Mouse (Mus musculus) MEL (cell line): Measurements from ENCODE around the gene Sez6. TPM values are rescaled to one million over a fixed set of nuclear protein-coding genes. Genes with fewer than 3 reads are reported as not detected.

ENCODE experiments used
- DNase-seq: peaks from one replicate; pipeline ENCODE4 v3.0.0; 2011; ENCODE audit warnings: low read depth, low spot score
- H3K27ac ChIP-seq: 2 replicates; pipeline ENCODE4 v1.5.1; 2012; ENCODE audit warnings: low read depth, mild to moderate bottlenecking, control low read depth, low read length, moderate library complexity; ENCODE audit not compliant: control insufficient read depth
- H3K27me3 ChIP-seq, 2 experiments: fragments of 150-350 bp in 1 of 2; sonication (generic) in 1 of 2; 2 replicates each; pipeline ENCODE4 v1.6.1; 2012; ENCODE audit warnings: low read length in 2 of 2, mild to moderate bottlenecking in 2 of 2, improper control_type of control experiment in 1 of 2, moderate library complexity in 1 of 2; ENCODE audit not compliant: insufficient read depth in 2 of 2, control insufficient read depth in 1 of 2
- H3K36me3 ChIP-seq, 2 experiments: 2 replicates each; pipeline ENCODE4 v1.6.1; 2012 to 2014; ENCODE audit warnings: low read length in 2 of 2, improper control_type of control experiment in 1 of 2, inconsistent platforms in 1 of 2, mild to moderate bottlenecking in 1 of 2; ENCODE audit not compliant: insufficient read depth in 2 of 2, control insufficient read depth in 1 of 2
- H3K4me1 ChIP-seq, 2 experiments: fragments of 150-350 bp in 1 of 2; sonication (generic) in 1 of 2; 2 replicates each; pipeline ENCODE4 v1.6.1; 2012; ENCODE audit warnings: low read length in 2 of 2, improper control_type of control experiment in 1 of 2, mild to moderate bottlenecking in 1 of 2; ENCODE audit not compliant: insufficient read depth in 2 of 2, control insufficient read depth in 1 of 2
- H3K4me3 ChIP-seq, 2 experiments: fragments of 150-350 bp in 1 of 2; sonication (generic) in 1 of 2; 2 replicates each; pipeline ENCODE4 v1.5.1; 2012; ENCODE audit warnings: low read depth in 2 of 2, low read length in 2 of 2, mild to moderate bottlenecking in 2 of 2, moderate library complexity in 2 of 2, control low read depth in 1 of 2, improper control_type of control experiment in 1 of 2; ENCODE audit not compliant: control insufficient read depth in 1 of 2, insufficient read depth in 1 of 2
- H3K79me2 ChIP-seq: 2 replicates; pipeline ENCODE4 v1.6.1; 2012; ENCODE audit warnings: mild to moderate bottlenecking, low read length, moderate library complexity; ENCODE audit not compliant: control insufficient read depth, poor library complexity, insufficient read depth
- H3K9ac ChIP-seq: 2 replicates; pipeline ENCODE4 v1.6.1; 2012; ENCODE audit warnings: low read depth, mild to moderate bottlenecking, control low read depth, low read length, moderate library complexity; ENCODE audit not compliant: control insufficient read depth, poor library complexity, severe bottlenecking
- H3K9me3 ChIP-seq: fragments of 150-350 bp; sonication (generic); replicated peaks from 2 replicates; pipeline ENCODE4 v1.6.1; 2012; ENCODE audit warnings: mild to moderate bottlenecking, low read length, improper control_type of control experiment, moderate library complexity; ENCODE audit not compliant: insufficient read depth
- BHLHE40 ChIP-seq: IDR thresholded peaks from 2 replicates; pipeline ENCODE4 v1.6.1; 2012; ENCODE audit warnings: low read depth, mild to moderate bottlenecking, inconsistent platforms, low read length, improper control_type of control experiment, borderline replicate concordance
- CHD1 ChIP-seq: IDR thresholded peaks from 2 replicates; pipeline ENCODE4 v1.6.1; 2012; ENCODE audit warnings: low read depth, mild to moderate bottlenecking, inconsistent platforms, low read length, improper control_type of control experiment
- CTCF ChIP-seq, 3 experiments: IDR thresholded peaks in 2 of 3; conservative IDR thresholded peaks in 1 of 3; 2 replicates each; pipeline ENCODE4 v1.5.1; 2011 to 2012; ENCODE audit warnings: low read length in 3 of 3, low read depth in 2 of 3, mild to moderate bottlenecking in 2 of 3, improper control_type of control experiment in 1 of 3, inconsistent platforms in 1 of 3, mixed read lengths in 1 of 3, moderate library complexity in 1 of 3; ENCODE audit not compliant: control insufficient read depth in 1 of 3, insufficient read depth in 1 of 3, poor library complexity in 1 of 3, severe bottlenecking in 1 of 3
- E2F4 ChIP-seq: IDR thresholded peaks from 2 replicates; pipeline ENCODE4 v1.6.1; 2011; ENCODE audit warnings: low read depth, low read length, improper control_type of control experiment, borderline replicate concordance
- ELF1 ChIP-seq: IDR thresholded peaks from 2 replicates; pipeline ENCODE4 v1.6.1; 2014; ENCODE audit warnings: low read depth, mild to moderate bottlenecking, inconsistent platforms, low read length, improper control_type of control experiment, moderate library complexity
- EP300 ChIP-seq, 2 experiments: IDR thresholded peaks; 2 replicates each; pipeline ENCODE4 v1.6.1; 2011; ENCODE audit warnings: improper control_type of control experiment in 2 of 2, low read length in 2 of 2, low read depth in 1 of 2, mild to moderate bottlenecking in 1 of 2
- ETS1 ChIP-seq: IDR thresholded peaks from 2 replicates; pipeline ENCODE4 v1.6.1; 2012; ENCODE audit warnings: low read depth, mild to moderate bottlenecking, inconsistent platforms, low read length, improper control_type of control experiment, moderate library complexity
- GABPA ChIP-seq: IDR thresholded peaks from 2 replicates; pipeline ENCODE4 v1.6.1; 2012; ENCODE audit warnings: low read depth, mild to moderate bottlenecking, inconsistent platforms, low read length, improper control_type of control experiment, moderate library complexity
- GATA1 ChIP-seq: IDR thresholded peaks from 2 replicates; pipeline ENCODE4 v1.6.1; 2011; ENCODE audit warnings: low read depth, low read length, improper control_type of control experiment
- MAFK ChIP-seq: IDR thresholded peaks from 2 replicates; pipeline ENCODE4 v1.6.1; 2011; ENCODE audit warnings: low read depth, mild to moderate bottlenecking, low read length, improper control_type of control experiment, borderline replicate concordance
- MAX ChIP-seq: IDR thresholded peaks from 2 replicates; pipeline ENCODE4 v1.6.1; 2011; ENCODE audit warnings: low read length, improper control_type of control experiment
- MAZ ChIP-seq: IDR thresholded peaks from 2 replicates; pipeline ENCODE4 v1.6.1; 2012; ENCODE audit warnings: low read depth, mild to moderate bottlenecking, inconsistent platforms, low read length, improper control_type of control experiment
- MXI1 ChIP-seq: IDR thresholded peaks from 2 replicates; pipeline ENCODE4 v1.6.1; 2011; ENCODE audit warnings: mild to moderate bottlenecking, low read depth, low read length, improper control_type of control experiment
- MYB ChIP-seq: IDR thresholded peaks from 2 replicates; pipeline ENCODE4 v1.6.1; 2011; ENCODE audit warnings: mild to moderate bottlenecking, low read depth, low read length, improper control_type of control experiment
- MYC ChIP-seq: IDR thresholded peaks from 2 replicates; pipeline ENCODE4 v1.6.1; 2011; ENCODE audit warnings: low read depth, mild to moderate bottlenecking, low read length, improper control_type of control experiment, moderate library complexity
- NELFE ChIP-seq: IDR thresholded peaks from 2 replicates; pipeline ENCODE4 v1.6.1; 2011; ENCODE audit warnings: low read depth, low read length, improper control_type of control experiment
- POLR2A ChIP-seq, 2 experiments: IDR thresholded peaks; 2 replicates each; pipeline ENCODE4 v1.6.1; 2011 to 2012; ENCODE audit warnings: low read length in 2 of 2, mild to moderate bottlenecking in 2 of 2, control low read depth in 1 of 2, improper control_type of control experiment in 1 of 2, low read depth in 1 of 2, moderate library complexity in 1 of 2; ENCODE audit not compliant: control insufficient read depth in 1 of 2, insufficient read depth in 1 of 2, poor library complexity in 1 of 2
- POLR2AphosphoS2 ChIP-seq: IDR thresholded peaks from 2 replicates; pipeline ENCODE4 v1.6.1; 2011; ENCODE audit warnings: low read length, improper control_type of control experiment
- POLR2AphosphoS5 ChIP-seq: IDR thresholded peaks from 2 replicates; pipeline ENCODE4 v1.6.1; 2012; ENCODE audit warnings: low read depth, borderline replicate concordance, mild to moderate bottlenecking, inconsistent platforms, low read length, moderate library complexity, mixed read lengths
- RAD21 ChIP-seq: IDR thresholded peaks from 2 replicates; pipeline ENCODE4 v1.6.1; 2011; ENCODE audit warnings: mild to moderate bottlenecking, low read depth, low read length, improper control_type of control experiment
- SMC3 ChIP-seq: IDR thresholded peaks from 2 replicates; pipeline ENCODE4 v1.6.1; 2011; ENCODE audit warnings: low read depth, low read length, improper control_type of control experiment
- TAL1 ChIP-seq: IDR thresholded peaks from 2 replicates; pipeline ENCODE4 v1.6.1; 2012; ENCODE audit warnings: mild to moderate bottlenecking, inconsistent platforms, low read length, moderate library complexity, mixed read lengths
- TBP ChIP-seq: IDR thresholded peaks from 2 replicates; pipeline ENCODE4 v1.8.0; 2011; ENCODE audit warnings: low read depth, low read length, improper control_type of control experiment
- TCF12 ChIP-seq: IDR thresholded peaks from 2 replicates; pipeline ENCODE4 v1.6.1; 2014; ENCODE audit warnings: low read depth, mild to moderate bottlenecking, inconsistent platforms, low read length, improper control_type of control experiment, moderate library complexity
- USF2 ChIP-seq, 2 experiments: IDR thresholded peaks; 2 replicates each; pipeline ENCODE4 v1.6.1; 2011 to 2012; ENCODE audit warnings: improper control_type of control experiment in 2 of 2, low read length in 2 of 2, borderline replicate concordance in 1 of 2, inconsistent platforms in 1 of 2, low read depth in 1 of 2, mild to moderate bottlenecking in 1 of 2; ENCODE audit not compliant: insufficient read depth in 1 of 2
- ZC3H11A ChIP-seq: IDR thresholded peaks from 2 replicates; pipeline ENCODE4 v1.6.1; 2012; ENCODE audit warnings: low read depth, mild to moderate bottlenecking, inconsistent platforms, low read length, improper control_type of control experiment
- ZMIZ1 ChIP-seq: IDR thresholded peaks from 2 replicates; pipeline ENCODE4 v1.6.1; 2012; ENCODE audit warnings: low read depth, mild to moderate bottlenecking, inconsistent platforms, low read length, improper control_type of control experiment, moderate library complexity
- ZNF384 ChIP-seq: IDR thresholded peaks from 2 replicates; pipeline ENCODE4 v1.6.1; 2012; ENCODE audit warnings: low read depth, mild to moderate bottlenecking, inconsistent platforms, low read length, improper control_type of control experiment
- polyA plus RNA-seq, 2 experiments: library from polyadenylated mRNA; stranded (reverse) in 1 of 2; unstranded in 1 of 2; fragments of >175 nt in 1 of 2; fragments of >200 nt in 1 of 2; gene quantifications; 2 replicates each; pipeline versions ENCODE4 v1.2.1 to v1.2.4; 2012; ENCODE audit warnings: low replicate concordance in 2 of 2, low read depth in 1 of 2; ENCODE audit not compliant: insufficient read length in 2 of 2, insufficient read depth in 1 of 2, missing spikeins in 1 of 2
- total RNA-seq: library from RNA; depleted of rRNA; stranded (reverse); fragments of 300-350 nt; gene quantifications from 2 replicates; pipeline ENCODE4 v1.2.3, GENCODE M21; 2012

Sez6 gene
- total and polyA plus RNA-seq, 3 experiments = 0.04 TPM; not detected in 2

DNA sequence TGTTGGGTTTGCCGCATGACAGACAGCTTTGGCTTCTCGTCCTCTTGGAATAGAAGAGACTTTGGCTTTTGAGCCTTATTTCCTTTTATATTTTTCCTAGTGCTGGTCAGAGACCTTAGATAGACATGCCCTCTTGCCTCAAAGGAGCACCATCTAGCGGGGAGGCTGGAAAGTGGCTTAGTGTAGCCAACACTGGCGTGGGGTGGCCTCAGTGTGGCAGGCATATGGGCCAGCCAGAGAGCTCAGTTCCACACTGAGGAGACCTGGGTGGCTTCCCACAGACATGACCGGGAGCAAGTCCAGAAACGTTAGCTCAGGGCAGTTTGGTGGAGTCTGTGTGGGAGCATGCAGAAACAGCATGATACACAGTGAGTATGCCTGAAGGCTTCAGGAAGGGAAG is 40.1 kb downstream of the Sez6 start:
- Histone ChIP-seq H3K4me3 (no peak overlapping the region), H3K79me2 (no peaks in the 10 kb centered on the region), H3K4me1 (peaks cover 2 to 7% of the 10 kb centered on the region in 2 experiments), H3K9me3 (no peaks in the 10 kb centered on the region), H3K36me3 (no peaks in the 10 kb centered on the region), H3K27ac (no peak overlapping the region), H3K27me3 (peaks cover 0 to 3% of the 10 kb centered on the region in 2 experiments; a peak in 2 of 4 replicates), H3K9ac (no peak overlapping the region)
- TF ChIP-seq RAD21 (no peak), ELF1 (no peak), BHLHE40 (no peak), ETS1 (no peak), NELFE (no peak), MYC (no peak), MYB (no peak), ZMIZ1 (no peak), POLR2AphosphoS2 (no peak), CHD1 (no peak), E2F4 (no peak), GABPA (no peak), POLR2AphosphoS5 (no peak), ZNF384 (no peak), TBP (no peak), USF2 (IDR thresholded peaks at IDR 0.05; ENCODE audit: borderline replicate concordance in 1 of 2, insufficient read depth in 1 of 2, low read depth in 1 of 2, low read length in 2 of 2) (no peak)
- no peak for DNase-seq

DNA sequence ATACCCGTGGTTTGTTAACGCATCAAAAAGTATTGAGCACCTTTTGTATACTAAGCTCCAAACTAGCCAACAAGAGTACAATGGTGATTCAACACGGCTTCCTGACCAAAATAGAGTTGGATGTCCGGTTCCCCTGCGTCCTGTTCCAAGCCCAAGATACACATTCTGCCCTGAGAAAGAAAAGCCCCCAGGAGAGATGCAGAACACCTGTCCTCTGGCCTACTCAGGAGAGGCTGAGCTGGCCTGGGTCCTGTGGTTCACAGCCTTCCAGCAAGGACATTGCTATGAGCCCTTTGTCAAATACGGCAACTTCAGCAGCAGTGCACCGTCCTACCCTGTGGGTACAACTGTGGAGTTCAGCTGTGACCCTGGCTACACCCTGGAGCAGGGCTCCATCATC is 42.9 kb downstream of the Sez6 start:
- Histone ChIP-seq H3K9ac (no peak overlapping the region), H3K36me3 (no peaks in the 10 kb centered on the region), H3K79me2 (no peaks in the 10 kb centered on the region), H3K9me3 (no peaks in the 10 kb centered on the region), H3K4me1 (peaks cover 2 to 7% of the 10 kb centered on the region in 2 experiments), H3K4me3 (no peak overlapping the region), H3K27ac (no peak overlapping the region), H3K27me3 (peaks cover 0 to 8% of the 10 kb centered on the region in 2 experiments; a peak in 2 of 4 replicates)
- DNase-seq = no peak
- TF ChIP-seq MYC = no peak
- no peak for TF ChIP-seq MAZ
- TF ChIP-seq EP300 (IDR thresholded peaks at IDR 0.05; ENCODE audit: low read depth in 1 of 2, low read length in 2 of 2) = no peak
- no peak for TF ChIP-seq TAL1
- TF ChIP-seq BHLHE40 = no peak
- no peak for TF ChIP-seq POLR2A (IDR thresholded peaks at IDR 0.05; ENCODE audit: control insufficient read depth in 1 of 2, insufficient read depth in 1 of 2, low read depth in 1 of 2, low read length in 2 of 2, poor library complexity in 1 of 2)
- TF ChIP-seq CTCF (IDR thresholded peaks at IDR 0.05 in 2 of 3, conservative IDR thresholded peaks at IDR 0.05 in 1 of 3; ENCODE audit: control insufficient read depth in 1 of 3, insufficient read depth in 1 of 3, low read depth in 2 of 3, low read length in 3 of 3, poor library complexity in 1 of 3, severe bottlenecking in 1 of 3) = no peak
- TF ChIP-seq MAX = no peak
- TF ChIP-seq POLR2AphosphoS5 = no peak
- TF ChIP-seq ETS1 = no peak
- TF ChIP-seq MYB = no peak
- no peak for TF ChIP-seq MAFK
- no peak for TF ChIP-seq ZC3H11A
- TF ChIP-seq TCF12 = no peak
- no peak for TF ChIP-seq GATA1
- TF ChIP-seq SMC3 = no peak
- no peak for TF ChIP-seq CHD1
- TF ChIP-seq MXI1 = no peak
